Mouse (Mus musculus) adrenal gland, adult 18-20 months (tissue): ENCODE results near the gene Ptprg. TPM values are rescaled to one million over a fixed set of nuclear protein-coding genes. Genes with fewer than 3 reads are reported as not detected.
"Not testable (repeated sequence)": the region's sequence is repeated elsewhere in the genome, so short reads cannot be mapped to it uniquely, and the experiment has no call there.

Source experiments
- DNase-seq, 2 experiments: peaks; one replicate each; pipeline ENCODE4 v3.0.0; 2021 to 2022; ENCODE audit warnings: low spot score in 2 of 2
- total RNA-seq, 2 experiments: library from RNA; stranded (reverse); gene quantifications; 1 replicate in 1 of 2; 2 replicates in 1 of 2; pipeline ENCODE4 v1.2.3; 2021

Ptprg gene
- total RNA-seq, 2 experiments from 2014 or later = 78.0 to 111 TPM

DNA sequence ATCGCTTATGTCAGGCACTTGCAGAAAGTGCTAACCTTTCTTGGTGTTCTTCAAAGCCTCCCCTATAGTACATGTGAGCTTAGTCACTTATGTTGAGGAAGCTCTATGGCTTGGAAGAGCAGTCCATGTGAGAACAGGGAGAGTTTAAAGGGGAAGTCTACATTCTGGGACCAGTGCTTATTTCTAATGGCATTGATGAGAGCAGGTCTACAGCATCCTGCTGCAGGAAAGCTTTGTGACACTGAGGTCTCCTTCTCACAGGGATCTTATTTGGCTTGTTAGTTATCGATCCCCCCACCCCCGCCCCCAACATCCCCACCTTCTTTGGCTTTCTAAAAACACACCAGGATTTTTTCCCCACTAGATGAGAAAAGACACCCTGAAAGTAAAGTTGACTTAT, 635.9 kb downstream of the Ptprg start:
- DNase-seq = no peak

DNA sequence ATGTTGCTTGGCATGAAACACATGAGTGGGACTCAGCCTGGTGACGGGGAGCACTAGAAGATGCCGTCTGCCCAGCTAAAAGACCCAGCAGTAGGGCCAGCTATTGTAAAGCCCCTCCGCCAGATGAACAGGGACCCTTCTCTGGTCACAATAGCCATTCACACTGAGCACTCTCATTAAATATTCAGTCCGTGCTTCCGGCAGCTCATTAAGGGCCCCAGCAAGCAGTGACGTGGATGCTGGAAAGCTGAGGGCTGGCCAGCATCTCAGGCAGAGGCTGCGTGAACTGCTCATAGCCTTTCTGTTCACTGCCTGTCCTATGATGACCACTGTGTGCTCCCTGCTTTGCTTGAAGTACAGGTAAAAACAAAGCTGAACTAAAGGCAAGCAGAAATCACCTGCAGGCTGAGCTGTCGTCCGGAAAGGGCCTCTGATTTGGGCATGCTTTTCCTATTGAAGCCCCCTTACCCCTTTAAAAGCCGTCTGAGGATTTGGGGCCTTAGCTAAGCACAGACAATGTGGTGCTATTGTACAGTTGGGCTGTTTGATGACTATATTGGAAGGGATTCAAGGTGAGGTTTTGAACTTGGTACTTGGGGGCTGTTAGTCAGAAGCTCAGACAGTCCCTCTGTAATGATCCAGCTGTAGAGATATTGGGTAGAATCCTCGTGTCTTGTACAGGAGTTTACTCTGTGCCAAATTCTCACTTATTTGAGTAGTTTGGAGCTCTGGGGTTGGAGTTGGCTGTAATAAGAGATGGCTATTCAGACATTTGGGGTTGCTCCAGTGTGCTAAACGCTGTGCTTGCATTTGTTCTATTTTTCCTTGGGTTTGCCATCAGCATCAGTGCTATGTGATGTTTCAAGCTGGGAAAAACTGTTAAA, 636.6 kb downstream of the Ptprg start:
- DNase-seq = no peak

DNA sequence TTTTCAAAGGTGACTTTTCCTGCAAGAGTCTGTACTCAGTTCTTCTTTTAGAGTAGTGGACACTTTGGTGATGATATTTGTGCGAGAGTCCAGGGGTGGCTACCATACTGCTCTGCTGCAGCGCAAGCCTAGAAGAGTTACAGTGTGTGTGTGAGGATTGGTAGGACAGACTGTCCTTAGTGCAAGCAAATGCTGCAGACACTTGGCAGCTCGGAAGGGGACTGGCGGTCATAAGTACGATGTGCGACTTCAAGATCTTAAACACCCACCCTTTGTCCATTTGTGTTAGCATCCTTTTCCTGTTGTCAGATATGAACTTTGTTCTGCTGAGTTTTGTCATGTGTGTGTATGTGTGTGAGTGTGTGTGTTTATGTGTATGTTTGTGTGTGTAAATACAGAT, 637.7 kb downstream of the Ptprg start:
- DNase-seq = no peak

DNA sequence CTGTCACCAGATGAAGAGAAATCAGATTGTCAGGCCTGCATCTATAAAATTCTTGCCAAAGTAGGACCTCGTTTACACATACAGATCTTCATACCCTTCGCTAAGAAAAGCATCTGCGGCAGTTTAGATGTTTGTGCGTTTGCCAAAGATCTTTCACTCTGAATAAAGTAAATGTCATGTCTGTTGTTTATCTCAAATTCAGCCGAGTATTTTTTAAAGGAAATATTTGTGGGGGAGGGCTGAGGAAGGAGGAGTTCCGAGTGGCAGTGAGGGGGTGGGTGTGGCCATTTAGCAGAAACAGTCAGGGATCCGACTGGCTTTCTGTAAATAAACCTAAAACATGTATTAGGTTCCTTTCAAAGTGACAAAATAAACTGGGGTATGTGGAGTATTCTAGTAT, 645.4 kb downstream of the Ptprg start:
- no peak for DNase-seq

DNA sequence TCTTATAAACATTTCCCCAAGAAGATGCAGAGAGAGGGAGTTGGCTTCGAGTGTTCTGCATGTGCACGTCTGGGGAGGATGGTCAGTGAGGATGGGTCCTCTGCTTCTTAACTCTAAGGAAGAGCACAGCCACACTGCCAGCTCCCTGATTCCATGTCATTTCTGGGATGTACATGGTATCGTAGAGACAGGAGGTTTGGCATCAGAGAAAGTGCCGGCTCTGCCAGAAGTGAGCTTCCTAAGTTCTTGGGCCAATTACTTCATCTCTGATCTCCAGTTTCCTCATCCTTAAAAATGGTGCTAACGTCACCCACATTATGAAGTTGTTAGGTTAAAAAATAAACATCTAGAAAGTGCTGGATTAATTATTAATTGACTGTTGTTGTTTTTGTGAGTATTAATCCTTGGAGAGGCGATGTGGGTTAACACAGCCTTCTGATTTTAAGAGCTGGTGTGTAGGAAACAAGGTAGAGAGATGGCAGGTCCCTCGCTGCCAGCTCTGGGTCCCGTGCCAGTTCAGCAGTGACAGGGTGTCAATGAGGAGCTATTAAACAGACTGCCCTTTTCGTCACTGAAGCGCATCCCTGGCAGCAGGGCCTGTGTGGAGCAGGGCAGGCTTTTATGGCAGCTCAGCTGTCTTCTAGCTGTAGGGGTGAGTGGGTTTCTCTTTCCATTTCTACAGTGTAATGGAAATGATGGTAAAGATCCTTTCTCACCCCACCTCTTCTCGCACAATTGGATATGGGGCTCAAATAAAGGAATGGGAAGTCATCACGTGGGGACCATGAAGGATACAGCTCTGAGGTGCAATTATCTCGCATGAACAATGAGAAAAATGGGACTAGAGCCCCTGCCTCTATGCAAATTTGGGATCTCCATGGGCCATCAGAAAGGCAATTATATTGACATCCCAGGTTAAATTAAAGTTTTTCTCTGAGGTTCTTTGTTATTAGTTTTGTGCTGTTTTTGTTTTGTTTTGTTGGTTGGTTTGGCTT, 646.9 kb downstream of the Ptprg start:
- DNase-seq = no peak

DNA sequence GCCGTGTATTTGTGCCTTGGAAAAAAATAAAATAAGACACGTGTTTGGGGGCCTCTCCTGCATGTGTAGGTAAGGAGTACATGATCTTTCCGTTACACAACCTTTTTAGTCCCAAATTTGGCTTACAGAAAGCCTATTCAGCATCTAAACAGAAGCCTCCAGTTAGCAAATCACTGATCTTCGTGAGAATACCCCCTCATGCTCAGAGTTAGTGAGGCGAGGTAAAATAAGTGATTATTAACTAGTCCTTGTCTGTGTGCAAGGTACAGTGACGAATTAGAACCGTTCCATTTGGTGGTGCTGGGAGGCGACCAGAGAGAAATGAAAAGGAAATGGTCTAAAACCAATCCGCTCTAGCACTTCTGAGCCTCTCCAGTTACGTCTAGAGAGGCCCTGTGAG, 648.9 kb downstream of the Ptprg start:
- no peak for DNase-seq

DNA sequence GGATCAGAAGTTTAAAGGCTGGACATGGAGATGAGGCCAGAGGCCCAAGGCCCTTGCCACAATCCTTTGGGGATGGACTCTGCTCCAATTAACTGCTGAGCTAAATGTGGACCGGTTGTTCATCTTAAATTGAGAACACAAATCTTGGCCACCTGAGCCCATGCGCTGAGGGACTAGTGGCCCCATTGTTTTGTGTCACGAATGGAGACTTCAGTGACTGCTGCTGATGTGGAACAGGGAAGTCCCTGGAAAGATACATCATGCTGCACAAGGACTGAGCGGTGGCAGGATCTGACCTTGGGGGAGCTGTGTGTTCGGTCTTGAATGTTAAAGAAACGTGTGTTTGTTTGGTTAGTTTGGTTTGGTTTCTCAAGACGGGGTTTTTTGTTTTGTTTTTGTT, 649.7 kb downstream of the Ptprg start:
- DNase-seq = no peak

DNA sequence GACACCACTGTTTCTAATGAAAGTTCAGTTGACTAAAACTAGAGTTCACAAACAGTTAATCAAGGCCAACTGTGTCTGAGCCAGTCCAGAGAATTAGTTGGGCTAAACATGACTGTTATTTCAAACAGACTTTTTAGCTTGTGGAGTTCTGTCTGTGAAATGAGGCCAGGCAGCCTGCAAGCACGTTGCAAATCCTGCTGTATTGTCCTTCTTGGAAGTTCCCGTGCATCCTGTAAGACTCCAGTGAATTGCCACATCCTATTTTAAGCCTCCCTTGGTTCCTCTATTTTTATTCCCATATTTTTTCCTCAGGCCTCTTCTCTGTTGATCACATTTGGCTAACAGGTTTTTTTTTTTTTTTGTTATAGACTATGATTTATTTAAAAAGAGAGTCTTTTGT, 652.8 kb downstream of the Ptprg start:
- DNase-seq = no peak

DNA sequence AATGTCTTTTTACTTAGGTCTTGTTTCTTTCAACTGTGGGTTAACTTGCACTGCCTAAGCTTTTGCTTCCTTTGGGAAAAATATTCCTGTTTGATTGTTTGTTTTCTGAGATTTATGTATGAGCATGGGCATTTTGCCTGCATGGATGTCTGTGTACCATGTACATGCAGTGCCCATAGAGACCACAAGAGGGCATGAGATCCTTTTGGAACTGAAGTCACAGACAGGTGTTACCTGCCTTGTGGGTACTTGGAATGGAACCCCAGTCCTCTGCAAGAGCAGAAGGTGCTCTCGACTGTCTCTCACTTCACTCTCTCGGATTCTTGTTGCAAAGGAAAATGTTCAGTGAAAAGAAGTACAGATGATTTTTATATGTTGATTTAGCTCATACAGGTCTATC, 655.2 kb downstream of the Ptprg start:
- DNase-seq = peak; percentile 26 to 41

DNA sequence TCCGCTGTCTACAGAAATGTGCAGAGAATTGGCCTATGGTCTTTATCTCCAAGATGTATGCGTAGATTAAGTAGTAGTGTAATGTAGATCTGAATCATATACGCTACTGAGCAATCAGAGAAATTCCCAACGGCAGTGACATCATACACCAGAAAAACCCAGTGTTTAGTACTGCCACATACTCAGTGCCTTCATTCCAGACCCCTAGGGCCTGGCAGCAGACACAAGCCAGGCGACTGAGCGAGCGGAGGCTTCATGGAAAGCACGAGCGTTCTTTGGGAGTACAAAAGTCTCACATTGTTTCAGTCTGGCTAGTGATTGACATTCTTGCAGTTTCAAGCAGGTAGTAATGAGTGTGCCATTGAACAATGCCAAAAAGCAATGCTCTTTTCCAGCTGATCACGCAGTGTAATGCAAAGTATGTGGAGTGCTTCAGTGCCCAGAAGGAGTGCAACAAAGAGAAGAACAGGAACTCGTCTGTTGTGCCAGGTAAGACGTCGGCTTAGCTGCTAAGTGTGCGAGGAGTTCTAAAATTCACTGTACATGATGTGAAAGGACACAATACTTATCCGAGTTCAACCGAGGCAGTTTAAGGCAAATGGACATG, 665.3 kb downstream of the Ptprg start:
- no peak for DNase-seq

DNA sequence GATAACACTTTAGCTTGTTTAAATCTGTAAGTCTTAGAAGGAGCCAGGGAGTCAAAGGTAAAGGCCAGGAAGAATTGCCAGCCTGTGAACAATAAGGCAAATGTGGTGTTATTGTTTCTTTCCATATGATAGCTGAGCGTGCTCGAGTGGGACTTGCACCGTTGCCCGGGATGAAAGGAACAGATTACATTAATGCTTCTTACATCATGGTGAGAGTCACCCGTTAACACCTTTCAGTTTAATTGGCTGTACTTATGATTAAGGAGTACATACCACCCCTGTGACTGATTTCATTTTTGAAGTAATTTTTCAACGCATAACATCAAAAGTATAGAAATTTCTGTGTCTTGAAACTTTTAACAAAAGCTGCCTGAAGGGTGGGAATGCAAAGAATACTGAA, 666.5 kb downstream of the Ptprg start:
- no peak for DNase-seq

DNA sequence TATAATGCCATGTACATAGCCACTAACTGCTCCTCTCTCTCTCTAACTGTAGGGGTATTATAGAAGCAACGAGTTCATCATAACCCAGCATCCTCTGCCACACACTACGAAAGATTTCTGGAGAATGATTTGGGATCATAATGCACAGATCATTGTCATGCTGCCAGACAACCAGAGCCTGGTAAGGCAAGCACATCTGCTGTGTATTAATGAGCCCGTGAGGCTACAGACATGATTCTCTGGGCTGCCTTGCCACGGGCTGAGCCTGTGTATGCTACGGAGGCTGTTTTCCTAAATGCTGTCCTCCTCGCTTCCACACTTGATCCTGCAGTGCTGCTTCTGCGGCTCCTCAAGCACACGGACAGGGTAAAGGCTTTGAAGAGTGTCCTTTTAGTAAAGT, 667.2 kb downstream of the Ptprg start:
- DNase-seq = no peak

DNA sequence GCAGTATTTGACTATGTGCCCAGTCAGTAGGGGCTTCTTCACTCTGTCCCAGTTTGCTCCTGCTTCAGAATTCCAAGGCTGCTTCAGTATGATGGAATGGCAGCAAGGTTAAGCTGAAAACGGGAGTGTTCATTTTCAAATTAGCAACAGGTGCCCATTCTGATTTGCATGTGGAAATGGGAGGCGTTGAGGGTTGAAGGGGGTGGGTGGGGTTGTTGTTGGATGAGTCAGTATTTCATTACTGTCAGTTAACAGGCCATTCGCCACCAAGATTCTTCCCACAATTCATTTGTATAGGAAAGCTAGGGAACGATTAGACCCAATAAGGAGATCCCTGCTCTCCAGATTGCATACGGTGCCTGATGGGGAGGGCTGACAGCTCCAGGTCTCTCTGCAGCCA, 668.2 kb downstream of the Ptprg start:
- no peak for DNase-seq

DNA sequence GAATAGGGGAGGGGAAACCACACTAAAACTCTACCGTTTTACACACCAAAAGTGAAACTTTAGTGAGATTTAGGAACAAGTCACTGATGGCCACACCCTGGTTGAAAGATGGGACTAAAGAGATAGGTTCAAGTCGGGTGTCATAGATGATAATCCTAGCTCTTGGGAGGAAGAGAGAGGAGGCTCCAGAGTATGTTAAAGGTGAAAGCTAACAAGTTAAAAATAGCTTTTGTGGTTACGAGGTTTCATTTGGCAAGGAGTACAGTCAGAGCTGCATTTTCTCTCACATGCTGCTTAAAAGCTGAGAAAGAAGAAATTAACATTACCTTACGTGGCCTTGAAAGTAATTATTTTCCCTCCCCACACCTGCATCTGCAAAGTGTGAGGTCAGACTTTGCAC, 690.4 kb downstream of the Ptprg start:
- DNase-seq = no peak

DNA sequence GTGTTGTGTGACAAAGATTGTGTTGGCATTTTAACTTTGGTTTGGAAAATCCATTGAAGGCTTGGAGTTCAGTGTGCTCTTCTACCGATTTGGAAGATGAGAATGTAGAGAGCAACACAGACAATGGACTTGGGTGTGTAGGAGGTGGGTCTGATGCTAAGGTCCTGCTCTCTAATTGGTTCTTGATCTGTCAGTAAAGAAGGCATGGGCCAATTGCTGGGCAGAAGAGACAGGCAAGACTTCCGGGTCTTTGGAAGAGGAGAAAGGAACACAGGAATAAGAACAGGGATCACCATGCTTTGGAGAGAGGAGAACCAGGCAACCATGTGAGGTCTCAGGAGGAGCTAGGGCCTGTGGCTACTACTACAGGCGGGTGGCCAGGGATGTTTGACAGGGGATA, 722.7 kb downstream of the Ptprg start:
- DNase-seq = no peak

DNA sequence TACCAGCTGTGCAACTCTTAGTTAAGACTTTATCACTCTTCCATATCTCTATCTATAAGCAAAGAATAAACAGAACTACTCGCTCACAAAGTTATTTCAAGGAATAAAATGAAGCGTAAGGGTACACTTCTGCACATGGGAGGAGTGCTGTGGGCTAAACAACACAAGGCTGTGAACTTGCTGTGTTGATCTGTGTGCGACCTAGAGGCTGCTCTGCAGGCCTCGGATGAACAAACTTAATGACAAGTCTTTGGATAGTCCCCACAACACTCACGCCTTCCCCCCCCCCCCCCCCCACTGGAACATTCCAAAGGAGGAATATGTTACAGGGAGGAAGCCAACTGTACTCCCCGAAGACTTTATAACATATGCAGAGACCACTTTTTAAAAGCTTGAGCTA, 730.3 kb downstream of the Ptprg start, which contains the start of gene Gm49355:
Gene Gm49355 (plus strand): TSS at position 336 of the 400 bp plus-strand sequence.
- no peak for DNase-seq

DNA sequence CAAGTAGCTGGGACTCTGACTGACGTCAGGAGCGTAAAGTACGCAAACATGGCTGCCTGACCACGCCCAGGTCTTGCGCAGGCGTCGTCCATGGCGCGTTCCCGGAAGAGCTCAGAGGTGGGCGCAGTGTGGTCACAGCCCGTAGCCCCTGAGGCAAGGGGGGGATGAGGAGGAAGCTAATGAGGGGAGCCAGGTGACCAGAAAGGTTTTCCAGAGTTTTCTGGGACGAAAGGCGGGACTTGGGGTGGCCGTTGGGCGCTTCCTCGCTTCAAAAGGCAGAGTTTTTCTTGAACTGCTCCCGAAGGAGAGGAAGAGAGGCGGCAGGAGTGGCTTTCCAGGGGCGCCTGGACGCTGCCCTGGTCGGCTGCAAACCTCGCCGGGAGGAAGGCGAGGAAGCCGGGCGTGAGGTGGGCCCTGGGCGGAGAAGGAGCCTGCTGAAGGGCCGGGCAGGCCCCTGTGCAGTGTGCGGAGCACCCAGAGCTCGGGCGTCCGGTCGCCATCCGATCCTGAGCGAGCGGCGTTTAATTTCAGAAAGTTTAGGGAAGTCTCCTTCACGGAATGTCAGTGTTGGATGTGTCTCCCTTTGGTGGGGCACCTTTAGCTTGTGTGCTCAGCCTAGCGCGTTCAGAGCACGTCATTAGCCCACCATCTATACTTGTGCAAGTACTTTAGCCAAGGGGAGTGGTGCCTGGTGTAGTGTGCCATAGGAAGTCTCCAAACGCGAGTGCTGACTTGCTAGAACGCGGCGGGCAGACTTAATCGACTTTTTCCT, 731.0 kb downstream of the Ptprg start, which contains the start of gene 3830406C13Rik:
Gene 3830406C13Rik (plus strand): TSS at position 33 of the 772 bp plus-strand sequence.
- peak; percentile 79 to 80 for DNase-seq

DNA sequence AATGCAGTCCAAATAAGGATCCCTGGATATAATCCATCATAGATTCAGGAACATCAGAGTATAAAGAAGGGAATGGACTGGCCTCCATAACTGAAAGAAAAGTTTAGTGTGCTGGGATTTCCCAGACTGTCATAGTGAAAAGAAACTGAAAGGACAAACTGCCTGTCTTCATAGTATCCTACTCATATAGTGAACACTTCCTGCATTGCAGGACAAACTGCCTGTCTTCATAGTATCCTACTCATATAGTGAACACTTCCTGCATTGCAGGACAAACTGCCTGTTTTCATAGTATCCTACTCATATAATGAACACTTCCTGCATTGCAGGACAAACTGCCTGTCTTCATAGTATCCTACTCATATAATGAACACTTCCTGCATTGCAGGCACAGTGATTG, 736.4 kb downstream of the Ptprg start:
- not testable (repeated sequence) for DNase-seq
